Mouse (Mus musculus) liver, embryonic 14.5 days (tissue): Measurements from ENCODE around the gene Calcr. TPM values are rescaled to one million over a fixed set of nuclear protein-coding genes. Genes with fewer than 3 reads are reported as not detected.

ENCODE experiments used
- ATAC-seq: fragments of 200-750 bp; cut with Nextera tagmentation; 2 replicates; pipeline ENCODE4 v1.8.0; 2017; ENCODE audit warnings: moderate number of reproducible peaks, mild to moderate bottlenecking, moderate library complexity; ENCODE audit not compliant: insufficient read depth
- DNase-seq, 3 experiments: peaks; one replicate each; pipeline ENCODE4 v3.0.0-alpha.2; 2012 to 2013; ENCODE audit warnings: low read depth in 3 of 3, low spot score in 3 of 3
- H3K27ac ChIP-seq: fragments of 300-500 bp; sonication (generic); 2 replicates; pipeline ENCODE4 v1.5.1; 2014; ENCODE audit warnings: moderate library complexity, mild to moderate bottlenecking, control low read depth, inconsistent platforms
- H3K27me3 ChIP-seq: fragments of 300-500 bp; sonication (generic); 2 replicates; pipeline ENCODE4 v1.6.1; 2014; ENCODE audit warnings: mild to moderate bottlenecking, low read length, moderate library complexity; ENCODE audit not compliant: control insufficient read depth, insufficient read depth
- H3K36me3 ChIP-seq: fragments of 300-500 bp; sonication (generic); replicated peaks from 2 replicates; pipeline ENCODE4 v1.6.1; 2014; ENCODE audit warnings: low read depth; ENCODE audit not compliant: control insufficient read depth, insufficient read depth
- H3K4me1 ChIP-seq, 2 experiments: fragments of 200-500 bp in 1 of 2; fragments of 300-500 bp in 1 of 2; sonication (generic) in 1 of 2; replicated peaks; 2 replicates each; pipeline ENCODE4 v1.6.1; 2012 to 2014; ENCODE audit warnings: antibody characterized with exemption in 1 of 2, inconsistent platforms in 1 of 2, low read length in 1 of 2; ENCODE audit not compliant: control insufficient read depth in 2 of 2, insufficient read depth in 2 of 2
- H3K4me2 ChIP-seq: fragments of 300-500 bp; sonication (generic); 2 replicates; pipeline ENCODE4 v1.6.1; 2014; ENCODE audit warnings: low read depth, mild to moderate bottlenecking, control low read depth, moderate library complexity
- H3K4me3 ChIP-seq, 2 experiments: fragments of 200-500 bp in 1 of 2; fragments of 300-500 bp in 1 of 2; sonication (generic) in 1 of 2; 2 replicates each; pipeline ENCODE4 v1.5.1; 2012 to 2014; ENCODE audit warnings: low read depth in 2 of 2, low read length in 2 of 2, mild to moderate bottlenecking in 2 of 2, control low read depth in 1 of 2, inconsistent platforms in 1 of 2, moderate library complexity in 1 of 2; ENCODE audit not compliant: insufficient read depth in 1 of 2
- H3K9ac ChIP-seq: fragments of 300-500 bp; sonication (generic); replicated peaks from 2 replicates; pipeline ENCODE4 v1.6.1; 2014; ENCODE audit warnings: mild to moderate bottlenecking, control low read depth, moderate library complexity
- H3K9me3 ChIP-seq: fragments of 300-500 bp; sonication (generic); 2 replicates; pipeline ENCODE4 v1.6.1; 2016; ENCODE audit warnings: low read length, mixed read lengths; ENCODE audit not compliant: control insufficient read depth
- CTCF ChIP-seq: IDR thresholded peaks from 2 replicates; pipeline ENCODE4 v1.5.1; 2016; ENCODE audit warnings: antibody characterized with exemption, low read depth, control low read depth
- EP300 ChIP-seq: IDR thresholded peaks from 2 replicates; pipeline ENCODE4 v1.6.1; 2016; ENCODE audit warnings: antibody characterized with exemption, low read depth
- WGBS: fragments of 180-500 bp; shearing (Covaris S2); extraction: QIAGEN DNeasy Blood & Tissue Kit; methylation state at CpG from one replicate; pipeline ENCODE4 v1.1.7; 2014; ENCODE audit not compliant: insufficient replicate concordance; 5-methylcytosine and 5-hydroxymethylcytosine counted together
- polyA plus RNA-seq, 2 experiments: library from polyadenylated mRNA; depleted of rRNA in 1 of 2; stranded (reverse) in 1 of 2; unstranded in 1 of 2; fragments of >200 nt; fragmentation: Nextera tagmentation in 1 of 2; extraction: Ambion mirVana in 1 of 2; gene quantifications; 2 replicates each; pipeline versions ENCODE4 v1.2.1 to v1.2.3; 2012 to 2014

The Calcr gene
- polyA plus RNA-seq (2012; rRNA removed) (0.02 TPM in 1 of 2 replicates, not detected in the other), polyA plus RNA-seq (2014; fragmentation: Nextera tagmentation; extraction: Ambion mirVana) (not detected in 2 replicates)

GRCm38 (mm10) chr6:3764230-3764764 is at the start of gene Calcr:
Gene Calcr, minus strand, starts transcription at chr6:3764714.
- Histone ChIP-seq H3K27ac (no peak within 1 kb of the TSS), H3K4me3 (peak within 1 kb of the TSS in 1 of 2 experiments; percentile 14; a peak in 2 of 4 replicates), H3K4me2 (peak within 1 kb of the TSS; percentile 44; the same call in 1 of the 2 replicates), H3K9me3 (no peaks in the 10 kb centered on the region), H3K36me3 (no peaks in the 10 kb centered on the region), H3K27me3 (peaks cover 18% of the 10 kb centered on the region), H3K9ac (no peak within 1 kb of the TSS), H3K4me1 (no peaks in the 10 kb centered on the region)
- WGBS, result 4% methylated on average over 12 of the region's 12 CpGs
- DNase-seq (no peak), ATAC-seq (no peak)
- TF ChIP-seq EP300 (no peak), CTCF (no peak)

DNA sequence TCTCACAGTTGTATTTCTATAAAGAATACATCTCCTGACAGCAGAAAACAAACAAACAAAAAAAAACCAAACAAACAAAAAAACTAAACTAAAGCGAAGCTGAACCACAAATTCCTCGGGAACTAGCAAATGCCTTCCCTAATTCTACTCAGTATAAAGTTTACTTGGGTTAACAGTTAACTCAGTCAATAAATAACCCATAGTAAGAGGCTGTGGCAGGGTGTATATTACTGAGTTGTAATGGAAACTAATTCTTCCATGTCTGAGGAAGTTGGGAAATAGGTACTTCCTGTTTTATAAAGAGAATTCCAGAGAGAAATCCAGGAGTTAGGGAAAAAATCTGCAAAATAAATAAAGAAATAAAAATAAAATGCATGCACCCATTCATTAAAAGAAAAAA is 3.0 kb upstream of the Calcr start:
- DNase-seq (no peak), ATAC-seq (no peak)
- Histone ChIP-seq H3K4me3 (no peak overlapping the region), H3K9me3 (no peaks in the 10 kb centered on the region), H3K36me3 (no peaks in the 10 kb centered on the region), H3K27ac (no peak overlapping the region), H3K9ac (no peak overlapping the region), H3K4me1 (no peaks in the 10 kb centered on the region), H3K4me2 (no peak overlapping the region), H3K27me3 (peaks cover 18% of the 10 kb centered on the region)
- 53% methylated on average over 2 of the region's 2 CpGs for WGBS
- no peak for TF ChIP-seq EP300

DNA sequence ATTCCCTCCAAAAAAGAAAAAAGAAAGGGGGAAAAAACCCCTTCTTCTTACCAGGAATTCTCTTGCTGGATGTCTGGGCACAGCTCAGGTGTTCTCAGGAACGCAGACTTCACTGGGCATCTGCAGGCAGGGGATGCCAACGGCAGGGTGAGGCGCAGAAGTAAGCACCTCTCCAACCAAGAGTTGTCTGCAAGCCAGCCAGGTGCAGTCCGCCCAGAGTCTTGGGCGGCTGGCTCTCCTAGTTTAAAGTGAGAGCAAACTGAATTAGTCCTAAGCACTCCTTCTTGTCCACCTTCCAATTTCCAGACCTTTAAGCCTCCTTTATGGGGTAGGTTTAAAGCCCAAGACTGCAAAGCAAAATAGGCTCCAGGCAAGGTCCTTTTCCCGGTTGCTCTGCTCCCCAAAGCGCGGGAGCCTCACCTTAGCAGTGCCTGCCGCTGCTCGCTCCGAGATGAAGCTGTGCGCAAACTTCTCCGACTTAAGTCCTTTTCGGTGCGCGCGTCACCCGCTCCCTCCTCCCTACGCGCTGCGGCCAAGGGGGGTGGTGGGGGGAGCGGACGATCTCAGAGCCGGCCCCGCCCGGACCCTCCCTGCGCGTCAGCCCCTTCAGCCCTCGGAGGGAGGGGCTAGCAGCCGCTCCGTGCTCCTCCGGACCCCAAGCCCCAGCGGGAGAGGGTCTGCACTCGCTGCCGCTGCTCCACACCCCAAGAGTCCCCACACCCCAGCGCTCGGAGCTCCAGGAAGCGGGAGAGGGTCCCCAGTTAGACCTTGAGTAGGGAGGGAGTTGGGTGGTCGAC is 1.1 kb downstream of the Calcr start:
- Histone ChIP-seq H3K36me3 (no peaks in the 10 kb centered on the region), H3K9me3 (no peaks in the 10 kb centered on the region), H3K27ac (no peak overlapping the region), H3K4me3 (peak overlapping the region; percentile 14 to 16; a peak in 3 of 4 replicates), H3K4me1 (no peaks in the 10 kb centered on the region), H3K4me2 (peak overlapping the region; percentile 44; the same call in 1 of the 2 replicates), H3K9ac (no peak overlapping the region), H3K27me3 (peaks cover 18% of the 10 kb centered on the region)
- DNase-seq (no peak), ATAC-seq (no peak)
- WGBS, result under 1% methylated on average over 37 of the region's 39 CpGs
- TF ChIP-seq CTCF, result no peak
- TF ChIP-seq EP300, result no peak

- ATAC-seq (no peak), DNase-seq (no peak)
- WGBS, result 66% methylated on average over 3 of the region's 3 CpGs
Measured at GRCm38 (mm10) chr6:3751576-3751975, 12.9 kb downstream of the Calcr start.

DNA sequence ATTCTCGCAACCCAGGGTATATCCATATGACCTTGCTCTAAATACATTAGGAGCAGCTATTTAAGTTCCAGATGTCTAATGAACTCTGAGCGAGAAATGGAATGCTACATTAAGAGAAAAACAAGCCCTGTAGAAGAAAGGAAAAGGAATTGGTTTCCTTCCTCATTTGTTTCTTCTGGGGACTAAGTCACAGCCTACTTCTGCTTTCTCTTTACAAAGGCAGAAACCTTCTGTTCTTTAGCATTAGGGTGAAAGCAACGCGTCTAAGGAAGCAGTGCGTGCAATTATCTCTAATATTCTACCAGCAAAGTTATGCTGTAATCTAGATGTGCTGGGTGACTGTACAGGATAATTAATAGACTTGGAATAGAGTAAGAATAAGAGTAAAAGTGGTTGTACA is 14.9 kb downstream of the Calcr start:
- ATAC-seq (no peak), DNase-seq (no peak)
- TF ChIP-seq EP300 (no peak), CTCF (no peak)
- H3K27me3 ChIP-seq, result no peaks in the 10 kb centered on the region
- H3K4me2 ChIP-seq, result no peak overlapping the region
- no peaks in the 10 kb centered on the region for H3K9me3 ChIP-seq
- H3K4me1 ChIP-seq, result no peaks in the 10 kb centered on the region
- WGBS, result 26% methylated on average over 5 of the region's 5 CpGs
- H3K4me3 ChIP-seq, result no peak overlapping the region
- no peak overlapping the region for H3K27ac ChIP-seq
- H3K36me3 ChIP-seq, result no peaks in the 10 kb centered on the region
- H3K9ac ChIP-seq, result no peak overlapping the region

More at GRCm38 (mm10) chr6:3751576-3751975, 12.9 kb downstream of the Calcr start:
- Histone ChIP-seq H3K4me1 (no peaks in the 10 kb centered on the region), H3K36me3 (no peaks in the 10 kb centered on the region), H3K9ac (no peak overlapping the region), H3K9me3 (no peaks in the 10 kb centered on the region), H3K27ac (no peak overlapping the region), H3K27me3 (no peaks in the 10 kb centered on the region), H3K4me3 (no peak overlapping the region), H3K4me2 (no peak overlapping the region)
- TF ChIP-seq EP300 (no peak), CTCF (no peak)
